Mouse (Mus musculus): ENCODE data around the gene Rasd1. TPM values are rescaled to one million over a fixed set of nuclear protein-coding genes. Genes with fewer than 3 reads are reported as not detected.

The Rasd1 gene
- 1.6 and 1.9 TPM in 2 replicates for polyA plus RNA-seq (2015; fragmentation: Nextera tagmentation; extraction: Ambion mirVana)

DNA sequence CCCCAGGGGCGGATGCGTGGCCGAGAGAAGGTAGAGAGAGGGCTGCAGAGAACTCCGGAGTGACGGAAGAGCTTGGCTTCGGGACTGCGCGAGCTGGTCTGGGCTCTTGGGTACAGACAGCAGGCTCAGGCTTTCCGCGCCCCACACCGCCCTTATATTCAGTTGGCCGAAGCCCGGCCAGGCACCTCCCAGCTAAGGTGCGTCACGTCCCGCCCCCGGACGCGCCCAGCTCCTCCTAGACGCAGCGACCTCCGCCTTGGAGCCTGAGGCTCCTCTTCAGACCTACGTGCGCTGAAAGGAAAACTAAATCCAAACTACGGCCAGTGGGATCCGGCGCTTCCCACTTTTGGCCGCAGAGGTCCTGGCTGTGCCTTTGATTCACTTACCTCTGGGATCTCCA lies at the start of gene Rasd1:
Rasd1 (minus strand) TSS at position 127 of the 400 bp plus-strand sequence.

DNA sequence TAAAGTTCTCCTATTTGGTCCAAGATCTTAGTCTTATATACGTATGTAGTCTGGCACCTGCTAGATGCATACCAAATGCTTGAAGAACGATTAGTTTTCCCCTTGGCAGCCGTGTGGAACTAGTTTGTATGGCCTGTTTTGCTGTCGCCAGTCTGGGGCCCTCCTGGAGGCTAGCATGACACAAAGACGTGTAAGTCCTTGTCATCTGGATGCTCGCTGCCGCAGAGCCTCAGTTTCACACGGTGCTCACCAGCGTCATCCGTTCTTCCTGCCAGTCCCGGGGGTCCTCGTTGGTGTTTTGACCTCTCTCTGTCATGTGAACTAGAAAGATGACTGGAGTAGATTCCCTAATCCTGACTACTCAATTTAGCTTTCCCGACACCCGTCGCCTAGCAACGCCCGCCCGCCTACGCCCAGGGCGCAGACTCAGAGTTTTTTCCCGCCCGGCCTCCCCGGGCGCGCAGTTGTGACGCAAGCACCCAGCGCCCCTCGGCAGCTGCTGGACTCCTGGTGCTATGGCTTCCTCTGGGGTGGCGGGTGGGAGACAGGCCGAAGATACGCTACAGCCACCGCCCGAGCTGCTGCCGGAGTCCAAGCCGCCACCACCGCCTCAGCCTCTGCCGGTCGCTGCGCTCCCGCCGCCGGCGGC lies 16.9 kb downstream of the Rasd1 start, which contains the start of gene Med9:
Med9 (plus strand) TSS at position 455 of the 649 bp plus-strand sequence.

Other genes with a start within 250 kb of the Rasd1 start
- 31.1 and 31.3 TPM in 2 replicates for gene Pld6, start 177.3 kb downstream of the Rasd1 start, polyA plus RNA-seq (2015; fragmentation: Nextera tagmentation; extraction: Ambion mirVana)
- 31.5 and 34.0 TPM in 2 replicates for gene Flcn, start 154.9 kb downstream of the Rasd1 start, polyA plus RNA-seq (2015; fragmentation: Nextera tagmentation; extraction: Ambion mirVana)
- 92.1 and 95.8 TPM in 2 replicates for gene Nt5m, start 125.5 kb downstream of the Rasd1 start, polyA plus RNA-seq (2015; fragmentation: Nextera tagmentation; extraction: Ambion mirVana)
- gene Cops3, start 125.1 kb downstream of the Rasd1 start, polyA plus RNA-seq (2015; fragmentation: Nextera tagmentation; extraction: Ambion mirVana): 145 and 148 TPM in 2 replicates
- gene Med9, start 16.7 kb downstream of the Rasd1 start, polyA plus RNA-seq (2015; fragmentation: Nextera tagmentation; extraction: Ambion mirVana): 42.9 and 44.7 TPM in 2 replicates
- gene Pemt, start 81.5 kb upstream of the Rasd1 start, polyA plus RNA-seq (2015; fragmentation: Nextera tagmentation; extraction: Ambion mirVana): 12.2 and 13.7 TPM in 2 replicates
- gene Rai1, start 140.1 kb upstream of the Rasd1 start, polyA plus RNA-seq (2015; fragmentation: Nextera tagmentation; extraction: Ambion mirVana): 22.8 and 33.3 TPM in 2 replicates

All from neural tube, postnatal 0 days (tissue).